Mouse (Mus musculus) lung, postnatal 4 days (tissue): ENCODE data around the gene Gli2.

Source experiments
- DNase-seq, 2 experiments: peaks; one replicate each; pipeline ENCODE4 v3.0.0; 2021

Gene Gli2

DNA sequence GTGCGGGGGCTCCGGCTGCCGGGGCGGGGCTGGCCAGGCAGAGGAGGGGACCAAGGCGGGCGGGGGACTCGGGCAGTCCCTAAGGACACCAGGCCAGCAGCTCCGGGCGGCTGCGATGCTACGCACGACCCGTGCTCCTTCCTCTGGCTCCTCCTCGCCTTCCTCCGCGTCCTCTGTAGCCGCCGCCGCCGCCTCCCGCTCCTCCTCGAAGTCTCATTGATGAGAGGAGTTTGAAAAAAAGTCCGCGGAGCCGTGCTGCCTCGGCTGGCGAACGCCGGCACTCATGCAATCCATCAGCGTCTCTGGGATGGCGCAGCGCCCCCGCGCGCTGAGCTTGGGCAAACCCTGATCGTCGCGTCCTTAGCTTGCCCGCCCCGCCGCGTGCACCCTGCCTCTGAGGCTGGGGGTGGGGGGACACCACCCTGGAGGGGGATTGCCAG lies at the start of gene Gli2:
Gene Gli2 (minus strand): TSS at position 218 of the 440 bp plus-strand sequence.
- DNase-seq = peak; percentile 84 to 91

DNA sequence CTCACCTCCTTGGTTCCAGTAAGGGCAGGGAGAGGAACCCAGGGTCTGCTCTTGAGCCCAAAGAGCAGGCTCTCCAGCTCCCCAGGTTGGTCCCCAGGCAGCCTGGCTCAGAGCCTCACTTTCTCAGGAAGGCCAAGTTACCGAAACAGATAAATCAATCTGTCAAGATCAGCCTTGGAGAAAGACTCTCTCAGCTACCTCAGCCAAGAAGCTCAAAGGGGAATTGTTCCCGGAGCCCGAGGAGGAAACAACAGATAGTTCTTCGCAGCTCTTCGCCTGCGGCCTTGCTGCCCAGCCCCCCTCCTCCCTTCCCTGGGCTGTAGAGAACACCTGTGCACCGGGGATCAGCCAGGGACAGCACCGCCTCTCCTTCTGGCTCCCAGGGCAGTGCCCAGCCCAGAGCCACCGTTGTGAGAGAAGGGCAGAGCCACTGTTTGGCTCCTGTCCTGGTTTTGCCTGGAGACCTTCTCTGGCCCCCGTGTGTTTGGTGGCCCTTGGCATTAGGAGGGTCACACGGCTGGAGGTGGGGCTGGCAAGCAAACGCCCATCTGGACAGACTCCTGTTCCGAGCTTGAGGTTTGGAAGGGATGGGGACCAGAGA lies 44.6 kb upstream of the Gli2 start:
- no peak for DNase-seq

DNA sequence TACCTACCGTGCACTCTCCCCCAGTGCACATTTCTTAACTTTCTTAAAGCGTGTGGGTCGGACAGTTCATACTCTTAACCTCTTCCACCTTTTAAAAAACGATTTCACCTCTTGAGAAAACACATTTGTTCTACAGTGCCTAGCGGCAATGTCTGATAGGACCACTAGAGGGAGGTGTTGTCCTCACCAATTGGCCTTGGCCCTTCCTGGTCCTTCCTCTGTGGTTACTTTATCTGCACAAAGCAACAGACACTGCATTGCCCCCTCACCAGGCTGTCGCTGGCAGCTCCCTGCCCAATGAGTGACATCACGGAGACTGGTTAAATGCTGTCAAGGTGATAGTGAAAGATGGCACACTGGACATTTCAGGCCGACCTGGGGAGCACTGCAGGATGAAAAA lies 40.3 kb upstream of the Gli2 start:
- DNase-seq = peak in 1 of 2 experiments; percentile 72

DNA sequence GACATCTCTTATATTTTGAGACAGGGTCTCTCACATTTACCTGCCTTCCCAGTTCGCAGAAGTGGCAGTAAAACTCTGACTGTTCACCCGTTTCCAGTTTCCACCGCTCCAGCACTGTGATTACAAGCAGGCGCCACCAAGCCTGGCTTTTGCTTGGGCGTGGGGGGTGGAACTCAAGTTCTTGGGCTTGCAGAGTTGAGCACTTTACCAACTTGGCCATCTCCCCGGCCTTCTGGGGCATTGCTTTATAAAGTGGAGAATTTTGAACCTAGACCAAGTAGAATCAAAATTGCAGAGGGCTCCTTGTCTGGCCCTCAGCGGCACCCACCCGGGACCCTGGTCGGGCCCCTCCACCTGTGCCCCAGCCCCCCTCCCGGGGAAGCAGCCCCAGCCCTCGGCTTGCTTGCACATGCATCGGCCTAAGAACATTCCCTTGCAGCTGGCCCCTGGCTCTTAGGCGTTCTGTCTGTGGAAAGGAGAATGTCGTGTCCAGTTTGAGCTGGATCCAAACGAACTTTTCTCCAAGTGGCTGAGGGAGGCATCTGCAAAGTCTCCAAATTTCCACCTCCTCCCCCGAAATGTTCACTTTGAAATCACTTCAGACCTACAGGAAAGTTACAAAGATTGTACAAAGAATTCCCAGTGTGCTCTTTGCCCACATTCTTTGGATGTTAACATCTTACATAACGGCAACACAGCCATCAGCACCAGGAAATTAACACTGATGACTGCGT lies 36.6 kb upstream of the Gli2 start:
- DNase-seq = peak; percentile 12 to 40

DNA sequence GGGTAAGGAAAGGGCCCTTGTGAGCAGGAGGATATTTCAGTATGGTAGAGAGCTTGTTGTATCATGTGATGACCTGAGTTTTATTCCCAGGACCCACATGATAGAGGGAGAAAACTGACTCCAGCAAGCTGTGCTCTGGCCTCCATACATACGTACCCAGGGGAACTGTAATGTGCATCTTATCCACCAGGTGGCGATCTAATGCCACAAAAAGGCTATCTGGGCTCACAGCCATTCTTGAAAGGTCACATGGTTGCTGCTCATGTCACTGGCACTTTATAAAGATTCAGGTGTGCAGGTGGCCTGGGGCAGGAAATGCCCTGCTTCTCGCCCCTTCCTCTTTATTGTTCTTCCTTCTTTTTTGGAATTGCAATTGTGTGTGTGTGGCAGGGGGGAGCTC lies 34.1 kb upstream of the Gli2 start:
- DNase-seq = peak; percentile 47 to 81

DNA sequence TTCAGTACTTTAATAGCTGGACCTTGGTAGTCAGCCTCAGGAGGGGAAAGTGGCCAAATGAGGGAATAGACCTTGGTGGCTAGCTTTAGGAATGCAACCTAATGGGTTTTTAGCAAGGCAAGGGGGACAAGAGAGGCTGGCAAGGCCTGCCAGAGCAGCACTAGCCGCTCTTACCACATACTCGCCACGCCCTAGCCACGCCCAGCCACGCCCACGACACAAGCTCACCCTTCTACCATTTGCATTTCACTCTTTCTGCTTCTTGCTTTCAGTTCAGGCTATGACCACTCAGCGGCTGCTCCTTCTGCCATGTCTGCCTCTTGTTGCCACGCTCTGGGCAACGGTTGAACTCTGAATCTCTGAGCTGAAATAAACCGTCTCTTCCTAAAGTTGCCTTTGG lies 32.4 kb upstream of the Gli2 start:
- no peak for DNase-seq

DNA sequence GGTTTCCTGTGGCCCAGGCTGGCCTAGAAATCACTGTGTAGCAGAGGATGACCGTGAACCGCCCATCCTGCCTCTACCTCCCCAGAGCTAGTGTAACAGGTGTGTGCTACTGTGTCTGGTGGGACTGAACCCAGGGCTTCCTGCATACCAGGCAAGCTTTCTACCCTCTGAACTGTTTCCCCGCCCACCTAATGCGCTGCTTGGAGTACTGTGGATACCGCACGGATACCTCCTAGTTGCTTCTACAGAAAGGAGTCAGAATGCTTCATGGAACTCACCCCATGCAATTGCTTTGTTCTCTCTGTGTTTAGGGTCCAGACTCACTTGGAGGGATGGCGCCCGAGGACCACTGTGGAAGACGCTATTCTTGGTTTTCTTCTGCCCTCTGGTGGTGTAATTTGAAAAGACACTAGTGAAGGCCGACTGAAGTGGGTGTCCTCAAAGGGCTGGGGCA lies 30.1 kb upstream of the Gli2 start:
- peak in 1 of 2 experiments; percentile 56 for DNase-seq

DNA sequence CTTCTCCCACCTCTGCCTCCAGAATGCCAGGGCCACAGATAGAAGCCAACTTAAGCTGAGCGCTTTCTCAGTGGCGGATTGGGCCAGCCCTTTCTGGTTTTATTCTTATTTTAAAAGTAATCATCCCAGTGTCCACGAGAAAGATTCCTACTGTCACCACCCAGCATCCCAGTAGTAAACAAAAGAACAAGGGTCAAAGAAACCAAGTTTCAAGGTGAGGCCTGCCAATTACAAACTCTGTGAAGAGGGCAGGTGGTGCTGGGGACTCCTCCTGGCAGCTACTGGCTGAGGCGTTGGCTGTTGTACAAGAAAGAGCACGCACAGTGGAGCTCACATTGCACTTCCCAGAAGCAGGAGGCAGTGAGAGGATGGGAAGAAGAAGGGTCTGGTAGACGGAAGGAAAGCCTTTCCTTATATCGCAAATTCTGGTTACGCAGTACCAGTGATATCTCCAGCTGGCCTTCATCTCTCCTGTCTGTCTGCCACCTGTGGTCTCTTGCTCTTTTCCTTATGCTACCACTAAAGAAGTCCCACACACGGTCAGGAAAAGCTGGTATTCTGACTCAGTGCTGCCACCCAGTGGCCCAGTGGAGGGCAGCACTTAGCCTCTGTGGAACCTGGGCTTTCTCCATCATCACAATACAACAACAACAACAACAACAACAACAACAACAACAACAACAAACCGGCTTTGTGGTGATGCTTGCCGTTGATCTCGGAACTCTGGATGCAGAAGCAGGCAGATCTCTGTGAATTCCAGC lies 29.0 kb upstream of the Gli2 start:
- peak; percentile 31 to 41 for DNase-seq

DNA sequence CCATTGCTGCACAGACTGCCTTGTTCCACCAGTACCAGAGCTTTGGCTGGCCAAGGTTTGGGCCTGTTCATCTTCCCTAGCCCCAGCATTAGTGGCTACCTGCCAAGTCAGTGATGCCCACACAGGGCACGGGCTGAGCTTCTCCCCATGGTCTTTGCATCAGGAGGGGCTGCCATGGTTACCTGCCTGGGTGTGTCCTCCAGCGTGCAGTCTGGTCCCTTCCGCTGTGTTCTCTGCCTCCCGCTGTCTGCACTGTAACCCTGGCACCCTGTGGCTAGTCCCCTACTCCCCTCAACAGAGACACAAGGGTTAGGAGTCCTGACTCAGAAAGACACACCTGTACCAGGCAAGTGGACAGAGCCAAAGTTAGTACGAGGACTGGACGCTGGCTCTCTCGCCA lies 24.5 kb upstream of the Gli2 start:
- DNase-seq = no peak

DNA sequence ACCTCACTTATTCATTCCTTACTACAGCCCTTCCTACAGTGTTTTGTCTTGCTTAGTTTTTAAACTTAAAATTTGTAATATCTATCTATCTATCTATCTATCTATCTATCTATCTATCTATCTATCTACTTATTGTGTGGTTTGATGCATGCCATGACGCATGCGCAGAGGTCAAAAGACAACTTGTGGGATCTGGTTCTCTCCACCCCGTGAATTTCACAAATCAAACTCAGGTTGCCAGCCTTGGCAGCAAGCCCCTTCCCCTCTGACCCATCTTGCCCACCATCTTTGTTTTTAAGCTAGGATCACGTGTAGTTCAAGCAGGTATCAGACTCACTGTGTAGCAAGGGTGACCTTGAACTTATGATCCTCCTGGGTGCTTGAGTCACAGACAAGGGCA lies 22.9 kb upstream of the Gli2 start:
- DNase-seq = no peak

DNA sequence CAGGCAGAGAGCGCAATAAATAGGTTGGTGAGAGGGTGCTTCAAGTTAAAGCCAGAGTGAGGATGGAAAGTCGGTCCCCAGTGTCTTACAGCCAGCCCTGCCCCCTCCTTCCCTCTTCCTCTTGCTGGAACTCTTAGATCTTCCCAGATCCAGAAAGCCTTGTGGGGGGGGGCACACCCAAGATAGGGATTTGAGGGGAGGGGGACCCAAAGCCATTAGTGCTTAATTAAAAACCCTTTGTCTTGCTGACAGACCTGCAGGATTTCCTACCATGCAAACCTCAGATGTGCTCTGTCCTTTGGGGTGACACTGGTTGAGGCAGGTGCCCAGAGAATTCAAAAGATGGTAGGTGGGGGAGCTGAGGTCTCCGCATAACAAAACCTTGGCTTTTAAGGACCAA lies 22.5 kb upstream of the Gli2 start:
- no peak for DNase-seq

DNA sequence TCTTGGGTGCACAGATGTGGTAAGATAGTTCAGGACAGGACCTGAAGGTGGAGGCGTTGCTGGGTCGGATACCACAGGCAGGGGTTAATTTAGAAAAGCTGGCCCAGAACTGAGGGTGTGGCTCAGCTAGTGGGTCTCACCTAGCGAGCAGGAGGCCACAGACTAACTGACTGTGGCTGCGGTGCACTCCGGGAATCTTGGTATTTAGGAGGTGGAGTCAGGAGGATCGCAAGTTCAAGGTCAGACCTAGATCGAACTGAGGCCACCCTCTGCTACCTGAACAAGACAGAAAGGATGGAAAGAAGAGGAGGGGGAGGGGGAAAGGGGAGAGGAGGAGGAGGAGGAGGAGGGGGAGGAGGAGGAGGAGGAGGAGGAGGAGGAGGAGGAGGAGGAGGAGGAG lies 22.1 kb upstream of the Gli2 start:
- DNase-seq = no peak

DNA sequence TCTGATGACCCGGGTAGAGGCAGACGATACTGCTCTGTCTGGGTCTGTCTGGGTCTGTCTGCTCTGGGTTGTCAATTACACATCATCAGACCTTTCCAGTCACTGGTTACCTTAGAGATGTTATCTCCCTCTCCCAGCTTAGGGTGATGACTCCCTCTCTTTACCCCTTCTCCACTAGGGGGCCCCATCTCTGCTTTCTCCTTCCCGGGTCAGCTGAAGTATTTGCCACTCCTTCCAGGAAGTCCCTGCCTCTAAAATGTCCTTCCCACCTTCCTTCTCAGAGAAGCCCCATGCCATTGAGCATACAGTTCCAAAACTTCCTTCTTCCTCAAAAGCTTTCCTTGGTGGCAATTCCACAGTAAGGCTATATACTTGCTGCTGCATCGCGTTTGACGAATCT lies 21.5 kb upstream of the Gli2 start:
- DNase-seq = no peak

DNA sequence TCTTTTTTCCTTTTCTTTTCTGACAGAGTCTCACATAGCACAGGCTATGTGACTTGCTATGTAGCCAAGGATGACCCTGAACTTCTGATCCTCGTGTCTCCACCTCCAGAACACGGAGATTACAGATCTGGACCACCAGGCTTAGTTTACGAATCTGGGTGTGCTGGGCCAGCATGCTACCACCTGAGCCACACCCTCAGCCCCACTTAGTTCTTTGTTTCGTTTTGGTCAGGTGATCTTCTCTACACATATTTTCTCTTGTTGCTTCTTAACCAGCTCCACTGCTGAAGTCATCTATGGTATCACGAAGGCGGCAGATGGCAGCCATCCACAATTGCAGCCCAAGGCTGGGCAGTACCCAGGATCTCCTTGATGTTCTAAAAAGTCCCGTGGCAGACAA lies 20.5 kb upstream of the Gli2 start:
- DNase-seq = no peak

DNA sequence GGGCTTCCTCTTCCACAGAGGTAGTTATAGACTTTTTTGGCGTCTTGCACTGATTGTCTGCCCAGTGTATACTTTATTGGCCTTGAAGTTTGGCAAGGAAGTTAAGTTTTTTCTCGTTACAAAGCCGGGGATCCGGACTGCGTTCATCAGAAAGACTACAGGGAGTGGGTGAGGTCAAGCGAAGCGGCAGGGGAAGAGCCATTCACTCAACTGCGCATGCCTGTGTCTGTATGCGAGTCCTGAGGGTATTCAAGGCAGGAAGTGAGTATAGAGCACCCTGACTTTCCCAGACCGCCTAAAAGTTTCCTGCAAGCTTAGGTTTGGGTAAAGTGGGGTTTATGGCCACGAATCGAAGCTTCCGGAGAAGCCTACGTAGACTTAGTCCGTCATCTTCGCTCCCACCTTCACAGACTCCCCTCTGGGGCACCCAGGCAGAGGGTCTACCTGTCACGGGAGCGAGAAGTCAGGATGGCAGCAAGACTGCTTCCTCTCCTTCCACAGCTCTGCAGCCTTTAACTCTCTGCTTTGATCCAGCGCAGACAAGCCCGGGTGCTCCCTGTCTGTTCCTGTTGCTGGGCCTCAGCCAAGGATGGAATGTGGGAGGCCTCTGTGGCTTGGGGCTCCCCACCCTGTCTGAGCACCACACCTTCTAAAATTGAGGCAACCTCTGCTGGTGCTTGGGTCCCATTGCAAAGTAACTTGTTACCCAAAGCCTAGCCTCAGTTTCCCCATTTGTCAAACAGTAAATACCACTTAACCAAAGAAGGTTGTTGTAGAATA lies 11.7 kb upstream of the Gli2 start:
- peak; percentile 17 to 43 for DNase-seq

DNA sequence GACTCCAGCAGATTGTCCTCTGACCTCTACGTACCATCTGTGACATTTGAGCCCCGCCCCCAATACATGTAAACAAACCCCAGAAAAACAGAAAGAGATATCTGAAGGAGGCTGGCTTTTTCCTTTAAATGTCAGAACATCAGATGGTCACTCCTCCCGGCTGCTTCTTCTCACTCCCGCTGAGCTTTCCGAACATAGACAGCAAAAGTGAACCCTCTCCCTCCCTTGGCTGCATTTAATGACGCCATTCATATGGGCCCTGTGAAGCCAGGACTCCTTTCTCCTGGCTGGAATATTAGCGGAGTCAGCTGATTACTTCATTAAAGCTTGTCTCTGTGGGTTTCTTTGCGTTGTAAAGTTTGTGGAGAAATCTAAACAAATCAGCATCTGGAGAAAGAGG lies 3.1 kb upstream of the Gli2 start:
- DNase-seq = peak in 1 of 2 experiments; percentile 16

DNA sequence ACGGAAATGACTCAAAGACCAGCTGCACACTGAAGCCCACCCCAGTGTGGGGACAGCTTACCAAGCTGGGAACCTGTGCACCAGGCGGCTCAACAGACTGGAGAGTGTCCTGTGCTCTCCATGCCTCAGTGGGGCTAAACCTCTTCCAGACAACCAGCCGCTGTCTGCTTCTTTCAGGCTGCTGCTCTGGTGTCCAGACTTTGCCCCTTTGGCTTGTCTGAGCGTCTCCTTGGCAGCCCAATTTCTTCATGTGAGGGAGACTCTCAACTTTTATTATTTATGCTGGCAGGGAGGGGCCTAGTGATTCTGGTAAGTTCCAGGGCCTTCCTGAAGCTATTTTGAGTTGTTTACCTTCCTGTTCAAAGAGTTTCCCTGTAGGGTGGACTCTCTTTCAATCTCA lies 2.4 kb upstream of the Gli2 start:
- no peak for DNase-seq

DNA sequence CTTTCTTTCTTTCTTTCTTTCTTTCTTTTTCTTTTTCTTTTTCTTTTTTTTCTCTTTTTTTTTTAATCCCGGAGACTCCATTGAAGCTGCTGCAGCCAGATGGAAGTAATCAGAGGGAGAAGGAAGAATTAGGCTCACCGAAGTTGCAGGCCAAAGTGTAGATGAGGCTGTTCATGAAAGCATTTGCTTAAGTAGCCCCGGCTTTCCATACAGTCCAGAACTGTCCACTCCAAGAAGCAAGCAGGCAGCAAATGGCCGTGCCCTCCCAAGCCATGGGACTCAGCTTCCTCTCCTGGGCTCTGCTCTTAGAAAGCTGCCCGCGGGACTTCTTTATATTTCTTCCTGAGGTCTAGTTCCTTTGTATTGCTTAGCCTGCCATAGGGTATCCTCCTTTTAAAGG lies 1.0 kb upstream of the Gli2 start:
- no peak for DNase-seq

DNA sequence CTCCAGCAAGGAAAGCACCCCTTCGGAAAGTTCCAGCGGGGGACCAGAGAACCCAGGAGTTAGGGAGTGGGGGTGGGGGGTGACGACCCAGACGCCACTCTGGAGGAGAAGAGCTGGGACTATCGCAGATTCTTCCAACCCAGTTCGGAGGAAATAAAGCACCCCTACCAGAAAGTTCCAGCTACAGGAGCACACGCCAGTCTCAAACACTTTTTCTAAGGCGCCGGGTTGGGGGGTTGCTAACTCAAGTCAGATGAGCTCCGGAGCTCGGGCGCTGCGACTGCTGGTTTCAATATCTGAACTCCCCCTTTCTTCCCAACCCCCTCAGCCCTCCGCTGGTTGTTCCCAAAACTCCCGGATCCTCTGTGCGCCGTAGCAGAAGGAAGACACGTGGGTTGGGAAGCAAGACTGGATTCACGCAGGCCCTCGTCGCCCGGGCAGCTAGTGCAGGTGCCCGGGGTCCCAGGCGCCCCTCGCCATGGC lies 494 bp upstream of the Gli2 start:
- peak; percentile 40 to 45 for DNase-seq

DNA sequence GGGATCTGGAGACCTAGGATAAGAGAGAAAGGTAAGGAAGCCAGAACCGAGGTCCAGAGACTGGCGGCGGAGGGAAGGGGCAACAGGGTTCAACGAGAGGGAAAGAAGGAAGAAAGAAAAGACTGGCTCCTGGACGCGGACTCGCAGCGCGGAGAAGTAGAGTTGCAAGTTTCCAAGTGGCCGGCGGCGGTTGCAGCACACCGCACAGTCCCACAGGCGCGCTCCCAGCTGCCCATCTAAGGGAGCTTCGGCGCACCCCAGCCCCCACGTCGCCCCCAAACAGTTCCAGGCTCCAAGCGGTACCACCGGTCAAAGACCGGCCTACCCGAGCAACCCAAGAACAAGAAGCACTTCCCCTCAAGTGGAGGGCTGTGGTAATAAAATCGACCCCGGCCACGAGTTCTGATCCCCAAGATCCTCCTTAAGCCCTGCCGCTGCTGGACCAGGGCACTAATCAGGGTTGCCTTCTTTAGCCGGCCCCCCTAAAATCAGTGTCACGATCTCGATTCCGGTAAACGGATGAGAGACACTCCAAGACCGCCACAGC lies 715 bp downstream of the Gli2 start:
- DNase-seq = peak; percentile 38 to 59

DNA sequence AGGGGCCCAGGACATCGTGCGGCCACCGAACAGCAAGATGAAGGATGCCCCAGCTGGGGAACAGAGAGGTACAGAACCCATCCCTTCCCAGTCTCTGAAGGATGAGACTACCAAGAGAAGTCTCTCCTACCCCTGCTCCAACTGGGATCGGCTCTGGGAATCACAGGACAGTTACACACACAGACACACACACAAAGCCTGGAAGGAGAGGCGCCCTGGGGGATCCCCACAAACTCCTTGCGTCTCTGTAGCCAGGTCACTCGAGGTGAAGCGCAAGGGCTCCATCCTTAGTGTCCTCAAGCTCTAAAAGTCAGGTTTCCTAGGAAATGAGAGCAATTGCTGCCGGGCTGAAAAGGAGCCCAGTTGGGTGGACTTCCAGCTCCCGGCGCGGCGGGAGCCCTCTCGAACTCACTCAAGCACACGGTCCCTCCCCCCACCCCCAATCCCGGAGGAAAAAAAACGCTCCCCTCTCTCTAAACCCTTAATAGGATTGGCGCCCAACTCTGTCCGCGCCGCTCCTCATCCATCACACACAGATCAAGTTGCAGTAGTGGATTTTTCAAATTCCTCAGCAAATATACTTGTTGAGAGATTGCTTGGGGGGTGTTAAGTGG lies 1.4 kb downstream of the Gli2 start:
- peak; percentile 17 to 58 for DNase-seq
